Mouse (Mus musculus): ENCODE results near the gene Foxo3.

GRCm38 (mm10) chr10:42144176-42144575, 132.4 kb downstream of the Foxo3 start:
- no peak for TF ChIP-seq POLR2A (IDR thresholded peaks at IDR 0.05; ENCODE audit: extremely low read depth, insufficient read depth, low read length)
- no peak for TF ChIP-seq CTCF (IDR thresholded peaks at IDR 0.05; ENCODE audit: extremely low read depth, insufficient read depth, low read length)

All from cortical plate, adult 2 months (tissue).